Mouse (Mus musculus): ENCODE results near the gene Tpo. TPM values are rescaled to one million over a fixed set of nuclear protein-coding genes. Genes with fewer than 3 reads are reported as not detected.

The Tpo gene
- polyA plus RNA-seq, 1 experiment from 2014 or later: not detected

Other genes starting within 250 kb of the Tpo start
- gene Pxdn, start 195.0 kb downstream of the Tpo start, polyA plus RNA-seq (2015; fragmentation: Nextera tagmentation; extraction: Ambion mirVana): 43.1 and 46.9 TPM in 2 replicates
- 1.4 and 1.8 TPM in 2 replicates for gene Sntg2, start 240.8 kb upstream of the Tpo start, polyA plus RNA-seq (2015; fragmentation: Nextera tagmentation; extraction: Ambion mirVana)

All from hindbrain, embryonic 13.5 days (tissue).